Mouse (Mus musculus): Measurements from ENCODE around the gene Sec31b. TPM values are rescaled to one million over a fixed set of nuclear protein-coding genes. Genes with fewer than 3 reads are reported as not detected.

The Sec31b gene
- 0.24 and 0.33 TPM in 2 replicates for polyA plus RNA-seq (2014; fragmentation: Nextera tagmentation; extraction: Ambion mirVana)

DNA sequence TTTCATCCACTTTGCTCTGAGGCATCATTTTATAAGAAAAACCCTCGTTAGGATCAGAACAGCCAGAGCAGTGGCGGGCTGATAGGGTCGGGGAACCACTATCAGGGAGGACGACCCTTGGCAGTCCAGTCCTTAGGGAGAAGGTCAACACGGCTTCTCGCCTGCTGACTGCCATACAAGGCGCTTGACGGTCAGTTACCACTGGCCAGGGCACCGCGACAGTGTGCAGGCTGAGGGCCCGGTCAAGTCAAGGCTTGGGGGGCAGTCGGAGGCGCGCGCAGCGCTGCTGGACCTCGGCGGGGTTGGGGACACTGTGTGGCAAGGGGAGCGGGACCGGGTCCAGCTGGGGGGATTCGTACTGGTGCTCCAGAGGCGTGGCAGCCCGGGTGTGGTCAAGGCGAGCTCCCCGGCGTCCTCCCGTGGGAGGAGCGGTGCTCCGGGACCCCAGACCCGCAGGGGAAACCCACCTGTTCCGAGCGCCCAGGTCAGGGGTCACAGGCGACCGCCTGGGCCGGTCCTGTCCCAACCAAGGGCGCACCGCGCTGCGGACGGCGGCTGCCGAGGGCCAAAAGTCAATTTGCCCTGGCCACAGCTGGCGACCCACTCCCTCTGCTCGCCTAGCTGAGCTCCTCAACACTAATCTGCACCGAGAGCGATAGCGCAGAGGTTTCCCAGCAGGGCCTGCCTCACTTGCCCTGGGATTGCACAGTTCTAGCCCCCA lies at the start of gene Sec31b:
Sec31b (minus strand) TSS at position 544 of the 721 bp plus-strand sequence.
- ATAC-seq (ENCODE audit: insufficient number of reproducible peaks, low FRiP score, low TSS enrichment, low read depth) (peak; percentile 39), DNase-seq (ENCODE audit: low spot score) (peak; percentile 73)
- no peaks in the 10 kb centered on the region for H3K4me1 ChIP-seq (ENCODE audit: control insufficient read depth, insufficient read depth, low read length)
- H3K4me2 ChIP-seq (ENCODE audit: low read depth, severe bottlenecking), result peak within 1 kb of the TSS; percentile 90
- H3K36me3 ChIP-seq (ENCODE audit: control insufficient read depth, insufficient read depth, low read length), result peaks cover 14% of the 10 kb centered on the region
- 1% methylated on average over 47 of the region's 47 CpGs for WGBS
- no peak within 1 kb of the TSS for H3K27ac ChIP-seq (replicated peaks; ENCODE audit: low read depth, low read length)
- 0 out of 2 replicates have a peak, but pooled peaks cover 3% of the 10 kb centered on the region for H3K27me3 ChIP-seq (ENCODE audit: control insufficient read depth, insufficient read depth, low read length)
- H3K9ac ChIP-seq (ENCODE audit: low read length), result peak within 1 kb of the TSS; percentile 62
- H3K4me3 ChIP-seq (ENCODE audit: low read depth, low read length), result peak within 1 kb of the TSS; percentile 50
- no peaks in the 10 kb centered on the region for H3K9me3 ChIP-seq (ENCODE audit: control insufficient read depth, low read length)

DNA sequence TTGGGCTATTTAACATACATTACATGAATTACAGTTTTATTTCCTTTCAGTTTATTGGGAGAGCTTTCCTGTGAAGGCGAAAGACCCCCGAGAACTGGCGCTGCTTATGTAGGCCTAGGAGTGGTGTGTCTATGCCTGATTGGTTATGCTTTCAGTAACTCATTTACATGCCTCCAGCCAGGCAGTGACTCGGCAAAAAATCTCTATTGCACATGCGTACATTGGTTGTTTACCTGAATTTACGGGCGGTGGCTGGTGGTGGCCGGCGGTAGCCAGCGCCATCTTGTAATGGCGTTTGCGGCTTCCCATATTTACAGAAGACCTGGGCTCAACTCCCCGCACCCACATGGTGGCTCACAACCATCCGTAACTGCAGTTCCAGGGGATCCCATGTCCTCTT lies 48.5 kb upstream of the Sec31b start:
- Histone ChIP-seq H3K27me3 (ENCODE audit: control insufficient read depth, insufficient read depth, low read length) (no peaks in the 10 kb centered on the region), H3K9me3 (ENCODE audit: control insufficient read depth, low read length) (no peaks in the 10 kb centered on the region), H3K9ac (ENCODE audit: low read length) (no peak overlapping the region), H3K4me1 (ENCODE audit: control insufficient read depth, insufficient read depth, low read length) (no peaks in the 10 kb centered on the region), H3K4me3 (ENCODE audit: low read depth, low read length) (no peak overlapping the region), H3K4me2 (ENCODE audit: low read depth, severe bottlenecking) (no peak overlapping the region), H3K36me3 (ENCODE audit: control insufficient read depth, insufficient read depth, low read length) (no peaks in the 10 kb centered on the region), H3K27ac (replicated peaks; ENCODE audit: low read depth, low read length) (no peak overlapping the region)
- 95% methylated on average over 14 of the region's 14 CpGs for WGBS
- DNase-seq (ENCODE audit: low spot score) (no peak), ATAC-seq (ENCODE audit: insufficient number of reproducible peaks, low FRiP score, low TSS enrichment, low read depth) (no peak)

DNA sequence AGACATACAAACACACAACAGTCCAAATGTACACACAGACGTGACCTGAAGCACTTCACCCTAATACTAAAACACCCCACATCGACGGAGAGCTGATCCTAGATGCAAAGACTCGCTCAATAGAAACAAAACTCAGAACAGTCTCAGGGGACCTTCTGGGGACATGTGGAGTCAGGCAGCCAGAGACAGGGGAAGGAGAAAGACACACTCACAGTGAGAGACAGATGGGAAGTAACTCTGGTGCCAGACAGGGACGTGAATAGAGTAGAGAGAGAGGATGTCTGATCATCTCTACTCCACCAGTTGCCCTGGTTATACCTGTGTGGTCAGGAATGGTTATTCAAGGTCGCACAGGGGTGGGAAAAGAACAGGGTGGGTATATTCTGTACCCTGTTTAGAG lies 46.0 kb upstream of the Sec31b start:
- ATAC-seq (ENCODE audit: insufficient number of reproducible peaks, low FRiP score, low TSS enrichment, low read depth) (no peak), DNase-seq (ENCODE audit: low spot score) (no peak)
- 83% methylated on average over 6 of the region's 6 CpGs for WGBS

DNA sequence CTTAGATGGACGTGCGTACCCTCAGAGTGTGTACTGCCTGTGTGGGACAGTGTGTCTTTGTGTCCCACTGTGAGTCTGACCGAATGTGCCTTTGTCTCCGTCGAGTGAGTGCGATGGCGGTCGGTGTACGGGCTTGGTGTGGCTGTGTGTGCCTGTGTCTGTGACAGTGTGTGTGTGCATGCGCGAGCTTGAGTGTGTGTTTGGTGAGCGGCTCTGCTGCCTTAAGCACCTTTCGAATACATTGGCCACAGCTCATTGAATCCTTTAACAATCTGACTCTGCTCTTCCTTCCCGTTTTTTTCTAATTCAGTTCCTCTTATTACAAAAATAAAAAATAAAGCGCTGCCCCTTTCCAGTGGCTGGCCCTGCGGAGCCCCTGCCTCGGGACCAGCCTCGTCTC lies 45.3 kb upstream of the Sec31b start:
- Histone ChIP-seq H3K36me3 (ENCODE audit: control insufficient read depth, insufficient read depth, low read length) (no peaks in the 10 kb centered on the region), H3K27ac (replicated peaks; ENCODE audit: low read depth, low read length) (no peak overlapping the region), H3K27me3 (ENCODE audit: control insufficient read depth, insufficient read depth, low read length) (peaks cover 9% of the 10 kb centered on the region; the same call in 1 of the 2 replicates), H3K4me1 (ENCODE audit: control insufficient read depth, insufficient read depth, low read length) (no peaks in the 10 kb centered on the region), H3K9ac (ENCODE audit: low read length) (no peak overlapping the region), H3K4me3 (ENCODE audit: low read depth, low read length) (no peak overlapping the region), H3K9me3 (ENCODE audit: control insufficient read depth, low read length) (no peaks in the 10 kb centered on the region), H3K4me2 (ENCODE audit: low read depth, severe bottlenecking) (no peak overlapping the region)
- DNase-seq (ENCODE audit: low spot score) (no peak), ATAC-seq (ENCODE audit: insufficient number of reproducible peaks, low FRiP score, low TSS enrichment, low read depth) (no peak)
- 90% methylated on average over 18 of the region's 18 CpGs for whole genome bisulfite sequencing

More for the DNA sequence above, 46.0 kb upstream of the Sec31b start:
- Histone ChIP-seq H3K9me3 (ENCODE audit: control insufficient read depth, low read length) (no peaks in the 10 kb centered on the region), H3K27me3 (ENCODE audit: control insufficient read depth, insufficient read depth, low read length) (peaks cover 9% of the 10 kb centered on the region; the same call in 1 of the 2 replicates), H3K9ac (ENCODE audit: low read length) (no peak overlapping the region), H3K4me1 (ENCODE audit: control insufficient read depth, insufficient read depth, low read length) (no peaks in the 10 kb centered on the region), H3K27ac (replicated peaks; ENCODE audit: low read depth, low read length) (no peak overlapping the region), H3K36me3 (ENCODE audit: control insufficient read depth, insufficient read depth, low read length) (no peaks in the 10 kb centered on the region), H3K4me3 (ENCODE audit: low read depth, low read length) (no peak overlapping the region), H3K4me2 (ENCODE audit: low read depth, severe bottlenecking) (no peak overlapping the region)

DNA sequence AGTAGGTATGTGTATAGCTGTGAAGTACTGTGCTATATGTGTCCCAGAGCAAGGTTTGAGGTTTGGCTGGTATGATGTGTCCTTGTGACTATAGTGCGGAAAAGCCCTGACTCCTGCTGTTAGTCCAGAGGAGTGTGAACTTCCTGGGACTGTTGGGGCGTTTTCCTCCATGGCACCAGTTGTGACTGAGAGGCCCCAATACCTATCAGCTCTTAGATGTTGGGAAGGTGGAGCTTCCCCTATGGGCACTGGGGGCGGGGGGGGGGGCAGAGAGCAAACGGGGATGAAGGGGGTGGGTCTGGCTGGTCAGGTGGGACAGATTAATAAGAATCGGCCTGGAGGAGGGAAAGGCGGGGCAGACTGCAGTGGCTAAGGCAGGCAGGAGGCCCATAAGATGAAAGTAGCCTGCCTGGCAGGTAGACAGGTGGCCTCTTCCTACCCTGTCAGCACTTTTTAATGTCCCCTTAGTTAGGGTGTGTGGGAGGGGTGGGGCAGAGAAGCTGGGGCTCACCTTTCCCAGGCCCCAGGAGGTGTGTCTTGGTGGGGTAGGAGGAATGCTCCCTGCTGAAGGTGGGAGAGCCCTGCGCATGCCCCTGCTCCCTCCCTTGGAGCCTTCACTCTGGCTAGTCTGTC lies 44.0 kb upstream of the Sec31b start:
- H3K27ac ChIP-seq (replicated peaks; ENCODE audit: low read depth, low read length), result no peak overlapping the region
- H3K27me3 ChIP-seq (ENCODE audit: control insufficient read depth, insufficient read depth, low read length), result peaks cover 16% of the 10 kb centered on the region; the same call in 1 of the 2 replicates
- no peak for DNase-seq (ENCODE audit: low spot score)
- H3K4me3 ChIP-seq (ENCODE audit: low read depth, low read length), result no peak overlapping the region
- H3K9me3 ChIP-seq (ENCODE audit: control insufficient read depth, low read length), result no peaks in the 10 kb centered on the region
- no peak overlapping the region for H3K9ac ChIP-seq (ENCODE audit: low read length)
- H3K4me2 ChIP-seq (ENCODE audit: low read depth, severe bottlenecking), result no peak overlapping the region
- WGBS, result 33% methylated on average over 7 of the region's 7 CpGs
- no peaks in the 10 kb centered on the region for H3K4me1 ChIP-seq (ENCODE audit: control insufficient read depth, insufficient read depth, low read length)
- ATAC-seq (ENCODE audit: insufficient number of reproducible peaks, low FRiP score, low TSS enrichment, low read depth), result no peak
- no peaks in the 10 kb centered on the region for H3K36me3 ChIP-seq (ENCODE audit: control insufficient read depth, insufficient read depth, low read length)

DNA sequence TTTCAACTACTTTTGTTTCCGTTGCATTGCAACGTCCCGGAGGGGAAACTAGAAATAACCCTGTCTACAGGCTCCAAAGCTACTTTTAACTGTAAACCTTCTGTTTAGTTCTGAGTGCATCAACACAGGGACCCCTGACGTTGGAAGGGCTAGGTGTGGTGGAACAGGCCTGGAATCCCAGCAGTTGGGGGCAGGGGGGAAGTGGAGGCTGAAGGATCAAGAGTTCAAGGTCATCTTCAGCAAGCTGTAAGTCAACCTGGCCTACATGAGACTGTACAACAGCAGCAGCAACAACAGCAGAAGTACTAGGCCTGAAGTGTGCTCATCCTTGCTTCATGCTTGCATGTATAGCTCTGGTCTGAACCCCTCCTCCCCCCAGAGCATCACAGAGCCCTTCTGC lies 42.4 kb upstream of the Sec31b start:
- Histone ChIP-seq H3K27ac (replicated peaks; ENCODE audit: low read depth, low read length) (no peak overlapping the region), H3K4me1 (ENCODE audit: control insufficient read depth, insufficient read depth, low read length) (no peaks in the 10 kb centered on the region), H3K36me3 (ENCODE audit: control insufficient read depth, insufficient read depth, low read length) (no peaks in the 10 kb centered on the region), H3K9me3 (ENCODE audit: control insufficient read depth, low read length) (no peaks in the 10 kb centered on the region), H3K4me3 (ENCODE audit: low read depth, low read length) (no peak overlapping the region), H3K4me2 (ENCODE audit: low read depth, severe bottlenecking) (no peak overlapping the region), H3K27me3 (ENCODE audit: control insufficient read depth, insufficient read depth, low read length) (peaks cover 17% of the 10 kb centered on the region; the same call in 1 of the 2 replicates), H3K9ac (ENCODE audit: low read length) (no peak overlapping the region)
- WGBS, result 32% methylated on average over 4 of the region's 4 CpGs
- DNase-seq (ENCODE audit: low spot score), result no peak
- ATAC-seq (ENCODE audit: insufficient number of reproducible peaks, low FRiP score, low TSS enrichment, low read depth), result no peak

DNA sequence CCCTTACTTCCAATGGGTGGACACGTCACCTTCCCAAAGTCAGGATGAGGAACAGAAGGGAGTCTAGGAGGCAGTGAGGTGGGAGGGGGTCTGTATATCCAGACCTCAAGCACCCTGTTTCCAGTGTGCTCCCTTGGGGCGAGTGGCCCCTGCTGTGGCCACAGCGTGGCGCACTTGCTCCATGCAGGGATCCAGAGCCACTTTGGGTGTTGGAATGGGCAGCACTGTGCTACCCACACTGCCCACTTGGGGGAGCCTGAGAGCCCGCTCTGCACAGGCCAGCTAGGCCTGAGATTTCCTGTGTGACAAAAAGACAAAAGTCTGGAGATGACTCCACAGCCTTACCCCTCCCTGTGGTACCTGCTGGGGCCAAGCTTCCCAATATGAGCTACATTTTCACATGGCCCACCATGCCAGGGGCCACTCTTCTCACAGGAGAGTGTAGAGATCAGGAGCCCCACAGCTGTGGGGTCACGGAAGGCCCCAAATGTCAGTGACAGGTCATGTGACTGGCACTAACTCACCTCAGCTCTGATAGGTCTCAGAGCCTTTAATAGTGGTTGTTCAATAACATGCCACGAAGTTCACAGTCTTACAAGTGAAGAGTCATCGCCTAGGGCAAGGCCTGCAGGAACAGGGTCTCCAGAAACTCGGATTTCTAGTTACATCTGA lies 37.1 kb upstream of the Sec31b start:
- Histone ChIP-seq H3K9me3 (ENCODE audit: control insufficient read depth, low read length) (no peaks in the 10 kb centered on the region), H3K36me3 (ENCODE audit: control insufficient read depth, insufficient read depth, low read length) (0 out of 2 replicates have a peak, but pooled peaks cover under 1% of the 10 kb centered on the region), H3K4me3 (ENCODE audit: low read depth, low read length) (no peak overlapping the region), H3K4me2 (ENCODE audit: low read depth, severe bottlenecking) (no peak overlapping the region), H3K27me3 (ENCODE audit: control insufficient read depth, insufficient read depth, low read length) (peaks cover 14% of the 10 kb centered on the region; the same call in 1 of the 2 replicates), H3K9ac (ENCODE audit: low read length) (no peak overlapping the region), H3K27ac (replicated peaks; ENCODE audit: low read depth, low read length) (no peak overlapping the region), H3K4me1 (ENCODE audit: control insufficient read depth, insufficient read depth, low read length) (no peaks in the 10 kb centered on the region)
- 35% methylated on average over 9 of the region's 9 CpGs for WGBS
- peak; percentile 75; the same call in 1 of the 2 replicates for ATAC-seq (ENCODE audit: insufficient number of reproducible peaks, low FRiP score, low TSS enrichment, low read depth)
- peak; percentile 97 for DNase-seq (ENCODE audit: low spot score)

DNA sequence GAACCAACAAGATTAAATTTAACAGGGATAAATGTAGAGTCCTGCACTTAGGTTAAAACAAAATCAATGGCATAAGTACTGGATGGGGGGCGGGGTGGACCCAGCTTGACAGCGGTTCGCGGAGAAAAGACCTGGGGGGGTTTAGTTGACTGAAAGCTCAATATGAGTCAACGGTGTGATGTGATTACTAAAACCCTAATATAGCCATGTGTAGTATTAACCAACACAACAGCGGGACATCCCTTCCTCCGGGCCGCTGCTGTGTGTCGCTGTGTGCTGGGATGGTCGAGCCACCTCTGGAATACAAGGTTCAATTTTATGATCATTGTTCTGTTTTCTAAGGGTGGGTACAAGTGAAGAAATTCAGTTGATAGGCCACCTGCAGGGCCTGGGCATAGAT lies 36.4 kb upstream of the Sec31b start:
- ATAC-seq (ENCODE audit: insufficient number of reproducible peaks, low FRiP score, low TSS enrichment, low read depth), result no peak
- no peaks in the 10 kb centered on the region for H3K9me3 ChIP-seq (ENCODE audit: control insufficient read depth, low read length)
- WGBS, result 86% methylated on average over 10 of the region's 10 CpGs
- H3K27me3 ChIP-seq (ENCODE audit: control insufficient read depth, insufficient read depth, low read length), result peaks cover 10% of the 10 kb centered on the region; the same call in 1 of the 2 replicates
- H3K9ac ChIP-seq (ENCODE audit: low read length), result no peak overlapping the region
- no peak overlapping the region for H3K27ac ChIP-seq (replicated peaks; ENCODE audit: low read depth, low read length)
- H3K4me2 ChIP-seq (ENCODE audit: low read depth, severe bottlenecking), result no peak overlapping the region
- H3K4me3 ChIP-seq (ENCODE audit: low read depth, low read length), result no peak overlapping the region
- DNase-seq (ENCODE audit: low spot score), result no peak
- 0 out of 2 replicates have a peak, but pooled peaks cover 2% of the 10 kb centered on the region for H3K36me3 ChIP-seq (ENCODE audit: control insufficient read depth, insufficient read depth, low read length)
- no peaks in the 10 kb centered on the region for H3K4me1 ChIP-seq (ENCODE audit: control insufficient read depth, insufficient read depth, low read length)

Measured in limb, embryonic 11.5 days (tissue).